Mouse (Mus musculus): ENCODE measurements around the gene Mia.

Mia gene

DNA sequence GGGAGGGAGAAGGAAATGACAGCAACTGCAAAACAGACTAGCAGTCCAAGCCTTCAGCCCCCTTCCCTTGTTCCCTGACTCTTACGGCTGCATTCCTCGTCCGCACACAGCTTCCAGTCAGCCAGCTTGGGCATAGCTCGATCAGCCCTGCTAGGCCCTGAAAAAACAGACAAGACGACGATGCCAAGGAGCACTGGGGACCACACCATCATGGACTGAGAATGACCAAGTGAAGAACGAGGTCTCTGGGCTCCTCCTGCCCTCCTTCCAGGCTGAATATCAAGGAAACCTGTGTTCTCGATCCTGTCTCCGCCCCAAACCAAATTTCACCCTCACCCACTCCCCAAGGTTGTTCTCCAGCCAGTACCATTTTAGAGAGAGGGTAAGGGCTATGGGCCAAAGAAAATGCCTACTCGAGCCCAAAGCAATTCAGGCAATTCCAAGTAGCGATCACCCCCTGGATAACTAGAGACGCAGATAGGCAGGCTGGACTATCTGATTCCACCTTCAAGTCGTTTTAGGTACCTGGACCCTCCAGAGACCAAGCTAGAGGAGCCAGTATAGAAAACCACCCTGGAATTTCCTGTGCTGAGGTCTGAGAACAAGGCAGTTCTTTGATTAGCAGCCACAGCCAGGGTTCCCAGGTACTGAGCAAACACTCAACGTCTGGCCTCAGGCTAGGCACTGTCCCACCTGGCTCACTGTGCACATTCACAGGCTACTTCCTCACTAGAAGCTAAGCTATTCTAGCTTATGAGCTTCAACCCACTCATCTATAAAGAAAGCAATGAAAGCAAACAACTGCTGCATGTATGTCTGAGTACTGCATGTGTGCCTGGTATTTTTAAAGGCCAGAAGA is at the start of gene Mia, which contains the start of gene Gm21983:
Gene Mia (minus strand): TSS at position 321 of the 859 bp plus-strand sequence.
Gene Gm21983 (minus strand): TSS at position 250 of the 859 bp plus-strand sequence.
- DNase-seq (ENCODE audit: low read depth in 1 of 2, low spot score in 2 of 2) = no peak

DNA sequence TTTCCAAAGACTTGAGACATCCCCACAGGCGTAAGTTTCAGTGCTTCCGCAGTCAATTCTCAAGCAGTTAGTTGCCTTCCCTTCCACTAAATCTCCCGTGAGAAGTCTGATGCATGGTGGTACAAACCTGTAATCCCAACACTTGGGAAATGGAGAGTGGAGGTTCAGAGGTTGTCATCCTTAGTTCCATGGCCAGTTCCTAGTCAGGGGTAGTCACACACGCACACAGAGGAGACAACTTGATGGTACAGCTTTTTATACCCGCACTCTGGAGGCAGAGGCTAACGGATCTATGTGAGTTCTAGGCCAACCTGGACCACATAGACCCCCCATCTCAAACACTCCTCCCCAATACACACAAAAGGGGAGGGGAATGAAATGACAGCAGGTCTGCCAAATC is 47.9 kb upstream of the Mia start:
- DNase-seq (ENCODE audit: low read depth in 1 of 2, low spot score in 2 of 2) = no peak

DNA sequence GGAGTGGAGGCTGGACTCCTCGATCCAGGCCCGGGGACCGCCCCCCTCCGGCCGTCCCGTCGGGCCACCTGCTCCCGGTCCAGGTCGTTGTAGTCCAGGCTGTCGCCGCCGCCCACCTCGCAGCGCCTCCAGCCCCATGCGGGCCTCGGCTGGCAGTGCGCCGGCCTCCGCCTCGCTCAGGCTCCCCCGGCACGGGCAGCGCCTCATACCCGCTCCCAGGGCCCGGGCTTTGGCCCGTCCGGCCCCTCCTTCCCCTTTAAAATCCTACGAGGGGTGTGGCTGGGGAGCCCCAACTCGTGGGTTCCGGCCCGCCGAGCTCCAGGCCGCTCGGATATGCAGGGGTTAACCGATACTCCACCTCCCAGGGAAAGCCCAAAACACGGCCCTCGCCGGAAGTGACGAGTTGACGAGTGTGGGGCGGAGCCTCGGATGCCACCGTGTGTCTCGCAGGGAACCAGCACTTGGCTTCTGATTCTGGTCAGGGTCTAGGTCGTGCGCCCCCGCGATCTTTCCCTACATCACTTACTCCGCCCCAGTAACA is 47.4 kb upstream of the Mia start, which contains the start of gene Itpkc:
Gene Itpkc (minus strand): TSS at position 381 of the 541 bp plus-strand sequence.
- DNase-seq (ENCODE audit: low read depth in 1 of 2, low spot score in 2 of 2) = peak; percentile 84 to 89

DNA sequence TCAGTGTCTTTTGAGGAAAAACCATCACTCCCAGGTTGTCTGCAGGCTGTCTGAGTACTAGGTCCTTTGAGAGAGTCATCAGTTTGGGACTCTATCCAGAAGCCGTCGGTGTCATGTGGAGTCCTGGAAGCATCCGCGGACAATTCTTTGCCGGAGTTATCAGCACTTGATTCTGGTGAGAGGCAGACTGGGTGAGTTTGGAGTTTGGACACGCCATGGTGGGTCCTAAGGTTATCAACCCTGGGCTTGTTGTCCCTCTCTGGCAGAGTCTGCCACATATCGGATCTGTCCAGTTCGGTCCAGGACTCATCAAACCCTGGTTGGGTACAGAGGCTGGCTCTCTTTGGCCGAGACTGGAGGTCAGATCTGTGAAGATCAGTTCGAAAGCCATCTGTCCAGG is 46.7 kb upstream of the Mia start:
- no peak for DNase-seq (ENCODE audit: low read depth in 1 of 2, low spot score in 2 of 2)

DNA sequence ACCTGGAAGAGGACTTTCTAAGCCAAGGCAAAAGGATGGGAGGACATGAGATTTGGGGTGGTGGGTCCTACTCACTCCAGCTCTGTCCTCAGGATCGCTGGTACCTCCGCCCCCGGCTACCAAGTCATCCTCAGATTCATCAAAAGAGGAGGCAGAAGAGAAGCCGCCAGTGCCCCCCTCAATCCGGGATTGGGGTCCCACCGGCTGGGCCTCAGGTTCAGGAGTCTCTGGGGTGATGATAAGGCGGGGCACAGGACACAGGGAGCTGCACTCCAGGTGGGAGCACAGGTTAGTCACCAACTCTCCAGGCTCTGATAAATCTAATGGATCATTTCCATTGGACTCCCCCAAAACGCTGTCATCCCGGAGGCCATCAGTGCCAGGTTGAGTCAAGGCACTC is 46.3 kb upstream of the Mia start:
- DNase-seq (ENCODE audit: low read depth in 1 of 2, low spot score in 2 of 2) = no peak

DNA sequence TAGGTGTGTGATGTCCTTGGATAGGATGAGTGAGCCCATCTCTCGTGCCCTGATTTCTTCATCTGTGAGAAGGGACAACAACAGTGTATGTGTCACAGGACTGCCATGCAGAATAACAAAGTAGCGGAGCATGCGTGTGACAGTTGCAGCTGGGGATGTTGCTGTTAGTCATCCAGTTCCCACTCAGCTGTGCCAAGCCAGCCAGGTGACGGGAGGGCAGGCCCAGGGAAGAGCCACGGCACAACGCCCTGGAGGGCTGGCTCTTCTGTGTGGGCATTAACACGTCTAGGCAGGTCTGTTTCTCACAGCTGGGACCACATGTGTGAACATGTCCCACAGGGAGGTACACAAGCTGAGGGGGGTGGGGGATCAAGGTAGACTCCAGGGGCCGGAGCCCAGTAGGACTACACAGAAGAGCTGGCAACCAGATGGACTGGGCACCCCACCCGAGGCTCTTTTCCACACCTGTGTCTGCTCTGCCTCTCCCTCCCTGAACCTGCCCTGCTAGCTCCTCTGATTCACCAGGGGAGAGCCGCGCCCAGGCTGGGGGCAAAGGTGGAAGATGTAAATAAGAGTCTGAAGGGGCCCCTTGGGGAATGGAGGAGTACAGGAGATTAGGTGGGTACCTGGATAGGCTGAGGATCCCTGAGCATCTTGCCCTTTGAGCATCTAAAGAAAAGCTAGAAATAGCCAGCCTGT is 44.1 kb upstream of the Mia start:
- DNase-seq (ENCODE audit: low read depth in 1 of 2, low spot score in 2 of 2) = no peak

DNA sequence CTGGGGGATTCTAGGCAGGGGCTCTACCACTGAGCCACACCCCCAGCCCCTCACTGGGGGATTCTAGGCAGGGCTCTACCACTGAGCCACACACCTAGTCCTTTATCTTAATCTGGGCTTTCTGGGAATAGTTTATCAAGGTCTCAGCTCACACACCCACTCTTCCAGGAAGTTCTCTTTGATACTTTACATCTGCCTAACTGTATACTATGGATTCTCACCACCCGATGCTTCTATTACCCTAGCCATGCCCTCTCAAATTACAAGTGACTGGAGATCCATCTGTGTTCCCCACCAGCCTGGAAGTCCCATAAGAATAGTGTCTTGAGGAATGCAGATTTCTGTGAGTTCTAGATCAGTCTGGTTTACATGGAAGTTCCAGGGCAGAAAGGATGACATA is 41.6 kb upstream of the Mia start:
- DNase-seq (ENCODE audit: low read depth in 1 of 2, low spot score in 2 of 2) = no peak

DNA sequence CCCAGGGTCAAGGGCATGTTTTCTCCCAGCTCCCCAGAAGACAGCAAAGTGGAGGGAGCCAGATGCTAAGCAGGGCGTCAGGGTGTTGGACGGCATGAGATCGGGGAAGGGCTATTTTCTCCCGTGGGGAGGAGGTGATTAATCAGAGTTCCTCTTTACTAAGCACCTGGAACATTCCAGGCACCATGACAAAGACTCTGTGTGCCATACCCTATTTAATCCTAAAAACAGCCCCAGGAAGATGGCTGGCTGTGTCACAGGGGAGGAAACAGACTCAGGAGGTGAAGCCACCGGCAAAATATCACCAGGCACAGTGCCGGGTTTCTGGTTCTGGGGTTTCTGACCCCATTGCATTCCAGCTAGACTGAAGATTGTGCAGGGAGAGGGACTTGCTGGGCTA is 41.0 kb upstream of the Mia start:
- DNase-seq (ENCODE audit: low read depth in 1 of 2, low spot score in 2 of 2) = no peak

DNA sequence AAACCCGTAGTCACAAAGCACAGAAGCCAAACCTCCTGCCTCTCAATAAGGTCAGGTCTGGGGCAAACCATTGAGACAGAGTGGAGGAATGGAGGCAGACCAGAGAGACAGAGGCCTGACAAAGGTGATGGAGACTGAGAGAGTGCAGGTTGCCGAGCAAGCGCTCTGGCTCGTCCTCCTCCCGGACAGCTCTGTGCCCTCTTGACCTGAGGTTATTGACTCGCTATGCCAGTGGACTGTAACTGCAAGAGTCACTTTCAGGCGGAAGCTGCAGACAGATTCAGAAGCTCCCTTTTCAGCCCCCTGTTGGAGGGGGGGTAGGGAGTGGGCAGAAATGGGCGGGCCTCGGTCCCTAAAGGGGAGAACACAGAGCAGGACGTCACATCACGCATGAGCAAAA is 39.0 kb upstream of the Mia start:
- DNase-seq (ENCODE audit: low read depth in 1 of 2, low spot score in 2 of 2) = no peak

DNA sequence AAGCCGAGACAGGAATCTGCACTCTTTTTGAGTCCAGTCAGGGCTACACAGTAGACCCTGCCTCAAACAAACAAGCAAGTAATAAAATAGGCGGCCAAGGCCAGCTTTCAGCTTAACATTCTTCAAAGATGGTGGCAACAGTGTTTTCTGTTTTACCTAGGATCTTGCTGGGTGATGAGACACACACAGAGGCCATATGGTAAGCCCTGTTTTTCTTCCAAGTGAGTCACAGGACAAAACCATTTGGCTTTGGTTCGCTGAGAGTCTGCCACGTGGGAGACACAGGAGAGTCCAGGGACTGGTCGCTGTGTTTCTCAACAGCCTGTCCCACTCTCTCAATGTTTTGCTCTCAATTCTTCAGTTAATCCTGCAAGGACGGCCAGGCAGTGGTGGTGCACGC is 37.6 kb upstream of the Mia start:
- no peak for DNase-seq (ENCODE audit: low read depth in 1 of 2, low spot score in 2 of 2)

DNA sequence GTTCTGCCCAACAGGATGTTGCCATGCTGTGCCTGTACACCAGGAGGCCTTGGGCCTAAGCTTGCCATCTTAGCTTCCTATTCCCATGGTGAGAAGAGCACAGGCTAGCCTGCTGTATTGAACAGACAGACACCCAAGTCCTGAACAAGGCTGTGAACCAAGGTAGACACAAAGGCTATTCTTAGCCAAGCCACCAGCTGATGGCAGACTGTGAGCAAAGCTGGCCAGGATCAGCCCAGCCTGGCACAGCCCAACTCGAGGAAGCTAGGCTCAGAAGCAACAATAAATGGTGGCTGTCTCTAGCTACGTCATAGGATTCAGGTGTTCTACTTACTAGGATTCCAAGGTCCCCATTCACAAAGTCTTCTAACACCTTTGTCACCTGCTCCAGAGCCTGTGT is 31.7 kb upstream of the Mia start:
- no peak for DNase-seq (ENCODE audit: low read depth in 1 of 2, low spot score in 2 of 2)

DNA sequence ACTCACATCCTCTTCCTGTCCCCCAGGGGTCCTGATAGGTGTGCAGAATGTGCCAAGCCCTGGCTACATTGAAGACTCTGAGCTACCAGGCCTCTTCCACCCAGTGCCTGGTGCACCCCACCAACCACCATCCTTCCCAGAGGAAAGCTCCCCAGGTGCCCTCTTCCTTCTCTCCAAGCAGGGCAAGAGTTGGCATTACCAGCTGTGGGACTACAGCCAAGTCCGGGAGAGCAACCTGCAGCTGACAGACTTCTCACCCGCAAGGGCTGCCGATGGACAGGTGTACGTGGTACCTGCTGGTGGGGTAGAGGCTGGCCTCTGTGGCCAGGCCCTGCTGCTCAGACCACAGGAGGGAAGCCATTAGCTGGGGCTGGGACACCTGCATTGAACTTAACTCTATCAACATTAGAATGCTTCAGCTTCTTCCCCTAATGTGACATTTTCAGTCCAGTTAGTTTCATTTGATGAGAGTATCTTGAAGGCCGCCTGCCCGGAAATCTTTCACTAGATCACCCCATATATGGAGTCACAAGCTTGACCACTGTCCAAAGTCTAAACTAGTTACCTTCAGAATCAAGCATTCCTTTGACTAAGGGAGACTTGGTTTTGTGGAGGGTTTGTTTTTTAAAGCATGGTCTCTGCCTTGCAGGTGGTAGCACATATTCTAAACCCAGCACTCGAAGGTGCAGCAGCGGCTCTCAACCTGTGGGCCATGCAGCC is 22.9 kb upstream of the Mia start:
- no peak for DNase-seq (ENCODE audit: low read depth in 1 of 2, low spot score in 2 of 2)

DNA sequence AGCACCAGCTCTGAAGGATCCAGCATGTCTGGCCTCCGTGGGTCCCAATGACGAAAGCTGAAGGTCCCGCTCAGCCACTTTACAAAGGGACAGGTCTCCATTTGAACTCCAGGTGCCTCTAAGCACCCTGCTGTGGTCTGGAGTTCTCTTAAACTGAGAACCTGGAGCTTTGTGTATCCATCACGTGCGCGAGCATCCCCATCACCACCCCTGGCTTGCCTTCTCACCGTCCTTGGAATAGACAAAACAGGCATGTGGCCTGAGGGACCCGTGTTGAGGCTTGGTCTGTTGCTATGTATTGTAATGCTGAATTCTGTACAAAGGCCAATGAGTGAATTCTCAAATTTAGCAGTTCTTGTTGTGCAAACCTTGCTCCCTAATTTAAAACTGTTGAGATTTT is 17.8 kb upstream of the Mia start:
- DNase-seq (ENCODE audit: low read depth in 1 of 2, low spot score in 2 of 2) = no peak

DNA sequence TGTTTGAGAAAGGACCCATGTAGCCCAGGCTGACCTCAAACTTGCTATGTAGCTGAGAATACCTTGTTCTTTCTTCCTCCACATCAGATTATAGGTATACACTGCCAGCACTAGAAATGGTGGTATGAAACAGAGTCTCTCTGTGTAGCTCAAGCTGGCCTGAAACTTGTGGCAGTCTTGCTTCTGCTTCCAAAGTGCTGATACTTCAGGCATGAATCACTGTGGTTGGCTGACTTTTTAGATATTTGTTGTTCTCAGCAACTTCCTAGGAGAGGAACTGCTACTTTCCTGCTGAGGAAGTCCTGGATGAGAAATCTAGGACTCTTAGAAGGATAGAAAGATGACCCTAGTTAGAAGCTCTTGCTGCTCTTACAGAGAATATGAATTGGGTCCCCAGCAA is 17.4 kb upstream of the Mia start:
- no peak for DNase-seq (ENCODE audit: low read depth in 1 of 2, low spot score in 2 of 2)

DNA sequence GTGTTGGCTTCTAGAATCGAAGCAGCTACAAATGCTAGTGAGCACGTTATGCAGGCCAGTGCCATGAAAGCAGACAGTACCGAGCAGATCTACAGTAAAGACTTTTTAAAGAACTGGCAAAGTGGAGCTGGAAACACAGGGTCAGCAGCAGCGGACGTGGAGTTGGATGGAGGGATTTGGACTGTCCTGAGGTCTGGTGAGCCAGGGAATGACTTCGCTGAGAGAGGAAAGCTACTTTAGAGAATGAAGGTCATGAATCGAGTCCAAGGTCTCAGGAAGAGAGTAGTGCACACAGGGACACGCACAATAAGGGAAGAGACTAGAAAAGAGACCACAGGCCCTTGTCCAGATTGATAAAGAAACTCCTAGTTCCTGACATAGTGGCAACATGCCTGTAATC is 16.7 kb upstream of the Mia start:
- no peak for DNase-seq (ENCODE audit: low read depth in 1 of 2, low spot score in 2 of 2)

DNA sequence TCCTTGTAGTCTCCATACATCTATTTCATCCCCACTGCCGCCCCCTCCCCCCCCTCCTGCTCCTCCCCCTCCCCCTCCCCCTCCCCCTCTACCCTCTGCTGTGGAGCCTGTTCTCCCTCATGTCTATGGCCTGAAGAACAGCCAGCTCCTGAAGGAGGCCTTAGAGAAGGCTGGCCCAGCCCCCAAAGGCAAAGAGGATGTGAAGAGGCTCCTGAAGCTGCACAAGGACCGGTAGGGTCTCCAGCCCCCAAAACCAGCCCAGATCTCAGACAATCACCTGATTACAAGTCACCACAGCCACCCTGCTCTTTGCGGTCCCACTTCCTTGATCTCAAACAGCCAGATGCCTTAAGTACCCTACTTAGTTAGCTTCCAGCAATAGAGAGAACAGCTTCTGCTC is 16.2 kb upstream of the Mia start:
- DNase-seq (ENCODE audit: low read depth in 1 of 2, low spot score in 2 of 2) = no peak

DNA sequence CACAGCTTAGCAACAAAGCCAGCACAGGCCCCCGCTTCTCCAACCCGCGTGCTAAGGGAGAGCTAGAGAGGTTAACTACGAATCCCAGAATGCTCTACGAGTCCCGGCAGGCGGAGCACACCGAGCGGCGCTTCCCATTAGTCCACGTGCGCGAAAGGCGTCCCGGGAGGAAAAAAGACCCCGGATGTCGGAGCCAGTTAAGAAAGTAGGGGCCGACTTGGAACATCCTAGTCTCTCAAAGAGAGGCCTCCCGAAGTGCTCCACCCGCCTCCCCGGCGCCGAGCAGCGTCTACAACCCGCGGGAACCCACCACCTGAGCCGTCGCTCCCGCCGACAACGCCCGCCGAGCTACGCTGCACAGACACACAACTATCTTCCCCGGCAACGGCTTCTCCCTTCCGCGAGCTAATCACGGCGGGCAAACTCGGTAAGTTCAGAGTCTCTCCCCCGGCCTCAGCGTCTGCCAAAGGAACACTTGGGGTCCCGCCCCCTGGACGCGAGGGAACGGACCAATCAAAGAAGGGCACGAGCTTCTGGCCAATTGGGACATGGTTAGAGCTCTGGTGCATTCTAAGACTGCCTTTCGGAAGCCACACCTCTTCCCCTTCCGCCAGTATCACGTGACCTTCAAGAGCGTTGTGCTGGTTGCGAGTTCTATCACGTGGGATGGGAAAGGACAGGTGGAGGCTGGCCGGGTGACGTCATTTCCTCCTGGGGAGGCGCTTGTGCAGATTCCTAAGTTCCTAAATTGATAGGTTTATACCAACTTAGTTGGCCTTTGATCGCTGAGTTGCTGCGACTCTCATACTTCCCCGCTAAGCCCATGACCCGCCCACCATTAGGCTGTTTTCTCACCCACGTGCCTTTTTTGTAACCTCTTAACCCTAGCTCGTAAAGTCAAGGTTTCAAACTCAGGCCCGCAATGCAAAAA is 15.0 kb upstream of the Mia start, which contains the start of the genes BC024978 and Snrpa:
Gene BC024978 (plus strand): TSS at position 101 of the 931 bp plus-strand sequence.
Gene Snrpa (minus strand): TSS at position 591 of the 931 bp plus-strand sequence.
- peak; percentile 91 to 97 for DNase-seq (ENCODE audit: low read depth in 1 of 2, low spot score in 2 of 2)

DNA sequence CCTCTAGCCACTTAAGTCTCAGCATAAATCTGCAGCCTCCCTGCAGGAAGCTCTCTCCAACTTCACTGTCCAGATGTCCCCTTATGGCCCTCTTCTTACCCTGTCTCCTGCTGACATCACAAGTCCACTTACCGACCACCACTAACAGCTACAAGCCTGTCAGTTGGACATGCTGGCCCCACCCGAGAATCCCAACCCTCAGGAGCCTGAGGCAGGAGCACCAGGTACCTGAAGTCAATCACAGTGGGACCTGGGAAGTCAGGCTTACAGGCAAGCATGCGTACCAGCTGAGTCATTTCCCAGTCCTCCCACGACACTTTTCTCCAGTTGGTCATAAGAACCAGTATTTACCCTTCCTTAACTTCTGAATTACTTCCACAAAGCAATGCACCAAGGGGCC is 12.8 kb upstream of the Mia start:
- DNase-seq (ENCODE audit: low read depth in 1 of 2, low spot score in 2 of 2) = no peak

DNA sequence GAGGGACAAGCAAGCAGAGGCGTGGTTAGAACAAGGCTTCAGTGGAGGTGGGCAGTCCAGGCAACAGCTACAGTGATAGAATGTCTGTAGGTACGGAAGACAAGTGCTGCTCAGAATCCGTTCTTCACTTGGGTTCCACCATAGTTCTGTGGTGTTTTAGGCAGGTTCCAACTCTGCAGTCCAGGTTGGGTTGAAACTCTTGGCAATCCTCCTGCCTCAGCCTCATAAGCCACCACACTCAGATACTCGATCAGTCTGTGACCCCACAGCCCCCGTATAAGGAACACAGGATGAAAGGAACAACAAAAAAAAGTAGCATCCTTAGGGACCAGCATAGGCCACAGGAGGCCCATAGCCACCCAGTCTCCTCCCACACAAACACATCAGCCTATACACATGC is 11.5 kb upstream of the Mia start:
- no peak for DNase-seq (ENCODE audit: low read depth in 1 of 2, low spot score in 2 of 2)

DNA sequence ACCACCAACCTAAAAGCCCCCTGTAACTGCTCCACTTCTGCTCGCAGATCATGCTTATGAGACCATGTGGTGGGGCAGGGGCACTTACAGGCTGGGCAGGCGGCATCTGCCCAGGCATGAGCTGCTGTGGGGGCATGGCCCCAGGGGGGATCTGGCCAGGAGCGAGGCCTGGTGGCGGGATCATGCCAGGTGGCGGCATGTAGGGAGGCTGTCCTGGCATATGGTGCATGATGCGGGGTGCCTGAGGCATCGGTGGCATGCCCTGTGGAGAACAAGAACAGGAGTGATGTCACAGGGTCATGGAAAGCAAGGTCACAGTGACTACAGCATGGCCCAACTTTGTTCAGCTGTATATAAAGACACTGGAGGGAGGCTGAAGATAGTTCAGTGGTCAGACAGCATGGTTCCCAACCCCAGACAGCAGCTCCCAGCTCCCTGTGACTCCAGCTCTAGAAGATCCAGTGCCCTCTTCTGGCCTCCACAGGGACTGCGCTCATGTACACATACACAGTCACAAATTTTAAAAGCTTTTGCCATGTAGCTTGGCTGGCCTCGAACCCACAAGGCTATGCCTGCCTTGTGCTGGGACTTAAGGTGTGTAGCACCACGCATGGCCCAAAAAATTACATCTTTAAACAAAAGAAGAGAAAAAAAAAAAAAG is 8.4 kb upstream of the Mia start:
- DNase-seq (ENCODE audit: low read depth in 1 of 2, low spot score in 2 of 2) = no peak
